Mouse (Mus musculus) hematopoietic multipotent progenitor cell, adult 10-12 weeks (in vitro differentiated cells): Measurements from ENCODE around the gene Apopt1. TPM values are rescaled to one million over a fixed set of nuclear protein-coding genes. Genes with fewer than 3 reads are reported as not detected.

Experiments
- polyA plus RNA-seq: library from polyadenylated mRNA; stranded (reverse); fragments of >175 nt; gene quantifications from 2 replicates; pipeline ENCODE4 v1.2.3, GENCODE M21; 2012; ENCODE audit warnings: low replicate concordance

Gene Apopt1
- polyA plus RNA-seq = 82.3 and 167 TPM in 2 replicates

GRCm38 (mm10) chr12:111713004-111713651, at the start of gene Apopt1, which contains the start of gene Bag5:
TSS of gene Apopt1 (plus strand) at chr12:111713261.
TSS of gene Bag5 (minus strand) at chr12:111713257.

GRCm38 (mm10) chr12:111672176-111672575, 40.9 kb upstream of the Apopt1 start, which contains the start of gene Ckb:
TSS of gene Ckb (minus strand) at chr12:111672338.

GRCm38 (mm10) chr12:111677882-111678669, 35.0 kb upstream of the Apopt1 start, which contains the start of gene Trmt61a:
TSS of gene Trmt61a (plus strand) at chr12:111678105.

GRCm38 (mm10) chr12:111758381-111759175, 45.5 kb downstream of the Apopt1 start, which contains the start of gene Klc1:
TSS of gene Klc1 (plus strand) at chr12:111758849.

Other genes with a start within 250 kb of the Apopt1 start
- gene Gm266, start 227.4 kb upstream of the Apopt1 start, polyA plus RNA-seq = 0.23 TPM in 1 of 2 replicates, not detected in the other
- gene Eif5, start 175.2 kb upstream of the Apopt1 start, polyA plus RNA-seq = 96.4 and 163 TPM in 2 replicates
- 14.6 and 17.3 TPM in 2 replicates for gene Mark3, start 138.7 kb upstream of the Apopt1 start, polyA plus RNA-seq
- gene Ckb, start 40.9 kb upstream of the Apopt1 start, polyA plus RNA-seq = 65.3 and 88.1 TPM in 2 replicates
- 16.3 and 18.1 TPM in 2 replicates for gene Trmt61a, start 35.2 kb upstream of the Apopt1 start, polyA plus RNA-seq
- 7.7 and 8.3 TPM in 2 replicates for gene Bag5, start within 50 bp of the Apopt1 start, polyA plus RNA-seq
- 74.5 and 84.9 TPM in 2 replicates for gene Klc1, start 45.6 kb downstream of the Apopt1 start, polyA plus RNA-seq
- 2.9 and 3.6 TPM in 2 replicates for gene Xrcc3, start 100.6 kb downstream of the Apopt1 start, polyA plus RNA-seq
- 4.7 and 5.4 TPM in 2 replicates for gene Zfyve21, start 100.9 kb downstream of the Apopt1 start, polyA plus RNA-seq
- gene Ppp1r13b, start 194.8 kb downstream of the Apopt1 start, polyA plus RNA-seq = 19.9 and 26.9 TPM in 2 replicates